Mouse (Mus musculus): Measurements from ENCODE around the gene Negr1. TPM values are rescaled to one million over a fixed set of nuclear protein-coding genes. Genes with fewer than 3 reads are reported as not detected.
A peak's percentile ranks its signal among the peaks of the same experiment; 100 is the strongest.

The Negr1 gene
- polyA plus RNA-seq, 1 experiment from 2014 or later, result 79.2 TPM

DNA sequence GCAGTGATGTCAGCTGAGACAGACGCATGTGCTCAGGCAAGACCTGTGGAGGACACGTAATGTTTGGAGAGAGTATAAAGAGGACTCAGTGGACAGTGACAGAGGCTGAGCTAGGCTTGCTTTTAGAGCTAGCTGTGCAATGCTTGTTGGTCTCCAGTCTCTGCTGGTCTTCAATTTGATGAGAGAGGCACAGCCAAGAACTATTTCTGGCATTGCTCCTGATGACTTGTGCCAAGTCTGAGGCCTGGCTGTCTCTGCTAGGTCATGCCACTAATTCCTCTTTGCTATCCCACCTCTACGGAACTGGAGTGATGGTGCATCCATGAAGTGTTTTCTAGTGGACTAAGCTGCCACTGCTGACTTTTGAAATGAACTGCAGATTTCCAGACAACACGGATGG lies 149.1 kb downstream of the Negr1 start:
- ATAC-seq, result no peak
- no peak overlapping the region for H3K4me2 ChIP-seq (ENCODE audit: low read length)
- H3K9me3 ChIP-seq (replicated peaks; ENCODE audit: control insufficient read depth, low read length, poor library complexity, severe bottlenecking), result no peaks in the 10 kb centered on the region
- H3K27me3 ChIP-seq (ENCODE audit: control insufficient read depth, insufficient read depth, low read depth, low read length), result no peaks in the 10 kb centered on the region
- no peak overlapping the region for H3K4me3 ChIP-seq (ENCODE audit: low read depth, low read length)
- WGBS, result 81% methylated on average over 4 of the region's 4 CpGs
- H3K9ac ChIP-seq (ENCODE audit: low read depth, low read length), result no peak overlapping the region
- no peaks in the 10 kb centered on the region for H3K36me3 ChIP-seq (ENCODE audit: control insufficient read depth, insufficient read depth, low read length)
- H3K27ac ChIP-seq (ENCODE audit: low read length), result no peak overlapping the region
- H3K4me1 ChIP-seq (ENCODE audit: control insufficient read depth, insufficient read depth, low read length), result no peaks in the 10 kb centered on the region

DNA sequence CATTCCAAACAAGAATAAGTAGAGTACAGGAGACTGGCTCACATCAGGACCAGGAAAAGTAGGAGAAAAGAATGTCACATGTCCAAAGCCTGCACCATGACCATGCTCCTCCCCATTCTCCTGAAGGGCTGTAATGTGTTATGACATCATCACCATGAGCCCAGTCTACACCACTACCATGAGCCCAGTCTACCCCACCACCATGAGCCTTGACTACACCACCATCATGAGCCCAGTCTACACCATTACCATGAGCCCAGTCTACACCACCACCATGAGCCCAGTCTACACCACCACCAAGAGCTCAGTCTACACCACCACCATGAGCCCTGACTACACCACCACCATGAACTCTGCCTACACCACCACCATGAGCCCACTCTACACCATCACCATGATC lies 174.7 kb downstream of the Negr1 start:
- Histone ChIP-seq H3K36me3 (ENCODE audit: control insufficient read depth, insufficient read depth, low read length) (no peaks in the 10 kb centered on the region), H3K4me1 (ENCODE audit: control insufficient read depth, insufficient read depth, low read length) (no peaks in the 10 kb centered on the region; the same call in 1 of the 2 replicates), H3K27ac (ENCODE audit: low read length) (no peak overlapping the region), H3K4me2 (ENCODE audit: low read length) (no peak overlapping the region), H3K9ac (ENCODE audit: low read depth, low read length) (no peak overlapping the region), H3K4me3 (ENCODE audit: low read depth, low read length) (no peak overlapping the region), H3K27me3 (ENCODE audit: control insufficient read depth, insufficient read depth, low read depth, low read length) (no peaks in the 10 kb centered on the region), H3K9me3 (replicated peaks; ENCODE audit: control insufficient read depth, low read length, poor library complexity, severe bottlenecking) (no peaks in the 10 kb centered on the region)
- ATAC-seq, result peak; percentile 51; the same call in 1 of the 2 replicates

DNA sequence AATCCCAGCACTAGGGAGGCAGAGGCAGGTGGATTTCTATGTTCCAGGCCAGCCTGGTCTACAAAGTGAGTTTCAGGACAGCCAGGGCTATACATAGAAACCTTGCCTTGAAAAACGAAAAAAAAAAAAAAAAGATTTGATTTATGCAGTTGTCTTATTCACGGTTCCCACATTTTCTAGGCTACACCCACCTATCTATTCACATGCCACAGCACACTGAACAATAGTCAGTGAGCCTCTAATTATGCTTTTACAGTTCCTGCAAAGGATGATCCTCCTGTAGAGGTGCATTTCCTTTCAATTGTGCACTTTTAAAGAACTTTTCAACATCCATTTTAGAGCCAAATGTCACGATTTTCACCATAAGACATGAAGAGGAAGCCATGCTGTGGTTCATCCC lies 177.9 kb downstream of the Negr1 start:
- no peak overlapping the region for H3K9ac ChIP-seq (ENCODE audit: low read depth, low read length)
- no peaks in the 10 kb centered on the region; the same call in 1 of the 2 replicates for H3K4me1 ChIP-seq (ENCODE audit: control insufficient read depth, insufficient read depth, low read length)
- no peak overlapping the region for H3K4me2 ChIP-seq (ENCODE audit: low read length)
- WGBS, result 80% methylated on average over 3 of the region's 3 CpGs
- H3K9me3 ChIP-seq (replicated peaks; ENCODE audit: control insufficient read depth, low read length, poor library complexity, severe bottlenecking), result no peaks in the 10 kb centered on the region
- no peak overlapping the region for H3K4me3 ChIP-seq (ENCODE audit: low read depth, low read length)
- H3K27me3 ChIP-seq (ENCODE audit: control insufficient read depth, insufficient read depth, low read depth, low read length), result no peaks in the 10 kb centered on the region
- no peaks in the 10 kb centered on the region for H3K36me3 ChIP-seq (ENCODE audit: control insufficient read depth, insufficient read depth, low read length)
- ATAC-seq, result no peak
- H3K27ac ChIP-seq (ENCODE audit: low read length), result no peak overlapping the region

DNA sequence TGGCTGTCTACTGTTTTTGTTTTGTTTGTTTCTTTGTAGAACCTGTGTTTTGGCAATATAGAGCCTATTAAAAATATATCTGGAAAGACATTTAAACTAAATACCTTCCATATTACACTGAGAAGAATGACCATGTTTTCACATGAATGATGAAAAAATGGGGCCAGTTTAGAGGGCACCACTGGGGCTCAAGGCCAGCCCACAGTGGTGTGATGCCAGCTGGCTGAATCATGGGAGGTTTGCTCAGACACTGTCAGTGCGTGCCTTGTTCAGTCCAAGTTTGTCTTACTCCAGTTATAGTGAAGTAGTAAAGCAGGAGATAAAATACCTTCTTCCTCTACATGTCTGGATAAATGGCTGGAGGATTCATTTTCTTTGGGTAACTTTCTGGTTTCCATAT lies 181.7 kb downstream of the Negr1 start:
- H3K36me3 ChIP-seq (ENCODE audit: control insufficient read depth, insufficient read depth, low read length), result no peaks in the 10 kb centered on the region
- H3K27ac ChIP-seq (ENCODE audit: low read length), result no peak overlapping the region
- H3K4me1 ChIP-seq (ENCODE audit: control insufficient read depth, insufficient read depth, low read length), result no peaks in the 10 kb centered on the region; the same call in 1 of the 2 replicates
- H3K9ac ChIP-seq (ENCODE audit: low read depth, low read length), result no peak overlapping the region
- H3K4me3 ChIP-seq (ENCODE audit: low read depth, low read length), result no peak overlapping the region
- no peak overlapping the region for H3K4me2 ChIP-seq (ENCODE audit: low read length)
- H3K9me3 ChIP-seq (replicated peaks; ENCODE audit: control insufficient read depth, low read length, poor library complexity, severe bottlenecking), result no peaks in the 10 kb centered on the region
- no peaks in the 10 kb centered on the region for H3K27me3 ChIP-seq (ENCODE audit: control insufficient read depth, insufficient read depth, low read depth, low read length)
- ATAC-seq, result no peak
- 94% methylated on average over 1 of the region's 1 CpGs for WGBS

DNA sequence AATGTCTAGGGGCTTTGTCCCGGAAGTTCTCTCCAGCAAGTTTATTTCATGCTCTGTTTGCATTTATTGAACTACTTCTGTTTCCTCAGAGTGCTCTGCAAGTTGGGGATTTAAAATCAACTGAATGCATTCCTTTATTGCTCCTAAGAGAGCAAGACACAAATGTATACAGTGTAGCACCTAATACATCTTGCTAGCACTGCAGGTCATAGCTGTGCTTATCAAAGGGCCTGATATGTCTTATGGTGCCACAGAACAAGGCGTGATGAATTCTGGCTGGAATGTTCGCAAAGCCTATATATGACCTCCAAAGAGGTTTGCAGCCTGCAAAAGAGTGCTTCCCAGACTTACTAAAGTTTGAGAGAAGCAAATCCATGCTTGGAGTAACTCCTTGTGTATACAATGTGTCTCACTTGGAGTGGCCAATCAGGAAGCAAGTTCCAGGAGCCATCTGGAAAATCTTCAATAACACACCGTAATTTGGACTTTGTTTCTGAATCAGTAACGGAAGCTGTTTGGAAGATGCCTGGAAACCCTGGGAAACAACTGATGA lies 183.7 kb downstream of the Negr1 start:
- Histone ChIP-seq H3K4me3 (ENCODE audit: low read depth, low read length) (no peak overlapping the region), H3K36me3 (ENCODE audit: control insufficient read depth, insufficient read depth, low read length) (no peaks in the 10 kb centered on the region), H3K9me3 (replicated peaks; ENCODE audit: control insufficient read depth, low read length, poor library complexity, severe bottlenecking) (no peaks in the 10 kb centered on the region), H3K9ac (ENCODE audit: low read depth, low read length) (no peak overlapping the region), H3K4me2 (ENCODE audit: low read length) (no peak overlapping the region), H3K4me1 (ENCODE audit: control insufficient read depth, insufficient read depth, low read length) (no peaks in the 10 kb centered on the region), H3K27ac (ENCODE audit: low read length) (no peak overlapping the region), H3K27me3 (ENCODE audit: control insufficient read depth, insufficient read depth, low read depth, low read length) (no peaks in the 10 kb centered on the region)
- WGBS, result 88% methylated on average over 5 of the region's 5 CpGs
- no peak for ATAC-seq

DNA sequence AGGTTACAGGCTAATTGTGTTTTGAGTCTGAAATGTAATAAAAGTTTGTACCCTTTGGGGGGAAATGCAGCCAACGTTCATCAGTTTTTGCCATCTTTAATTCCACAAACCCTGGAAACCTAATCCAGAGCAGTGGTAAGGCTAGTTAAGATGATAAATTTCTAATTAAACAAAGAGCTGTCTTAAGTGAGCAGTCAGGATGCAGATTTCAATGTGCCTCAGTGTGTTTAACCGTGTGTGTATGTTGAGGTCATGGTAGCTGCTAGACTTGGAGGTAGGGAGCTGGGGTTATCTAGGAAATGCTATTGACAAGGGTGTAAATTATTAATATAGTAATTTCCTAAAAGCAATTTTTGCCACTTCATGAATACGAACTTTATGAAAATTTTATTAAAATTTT lies 185.9 kb downstream of the Negr1 start:
- WGBS, result 89% methylated on average over 3 of the region's 3 CpGs
- no peak for ATAC-seq
- no peaks in the 10 kb centered on the region for H3K4me1 ChIP-seq (ENCODE audit: control insufficient read depth, insufficient read depth, low read length)

DNA sequence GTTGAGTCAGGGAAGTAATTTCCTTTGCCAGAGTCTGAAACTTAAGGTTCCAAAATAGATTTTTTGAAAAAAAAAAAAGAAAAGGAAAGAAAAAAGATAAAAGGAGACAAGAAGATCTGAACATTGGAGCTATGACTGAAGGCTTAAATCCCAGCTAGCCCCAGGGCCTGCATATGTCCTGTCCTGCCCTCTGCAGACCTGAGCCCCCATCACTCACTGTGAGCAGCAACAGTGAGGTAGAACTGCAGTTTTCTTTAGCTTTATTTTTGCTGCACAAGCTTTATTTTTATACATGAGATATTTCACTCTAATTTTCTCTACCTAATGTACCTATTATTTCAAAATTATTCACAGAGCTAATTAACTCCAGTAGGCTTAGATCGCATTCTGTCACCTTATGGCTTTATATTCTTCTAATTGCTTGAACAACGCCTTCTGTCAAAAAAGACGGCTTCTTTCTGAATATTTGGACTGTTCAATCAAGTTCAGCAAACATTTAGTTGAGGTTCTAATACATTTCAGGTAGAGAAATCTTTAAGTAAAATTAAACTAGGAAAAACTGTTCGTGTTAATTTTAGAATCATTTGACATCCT lies 192.3 kb downstream of the Negr1 start:
- ATAC-seq, result no peak

More for the DNA sequence above, 185.9 kb downstream of the Negr1 start:
- Histone ChIP-seq H3K4me3 (ENCODE audit: low read depth, low read length) (no peak overlapping the region), H3K36me3 (ENCODE audit: control insufficient read depth, insufficient read depth, low read length) (no peaks in the 10 kb centered on the region), H3K9me3 (replicated peaks; ENCODE audit: control insufficient read depth, low read length, poor library complexity, severe bottlenecking) (no peaks in the 10 kb centered on the region), H3K9ac (ENCODE audit: low read depth, low read length) (no peak overlapping the region), H3K27ac (ENCODE audit: low read length) (no peak overlapping the region), H3K4me2 (ENCODE audit: low read length) (no peak overlapping the region), H3K27me3 (ENCODE audit: control insufficient read depth, insufficient read depth, low read depth, low read length) (no peaks in the 10 kb centered on the region)

DNA sequence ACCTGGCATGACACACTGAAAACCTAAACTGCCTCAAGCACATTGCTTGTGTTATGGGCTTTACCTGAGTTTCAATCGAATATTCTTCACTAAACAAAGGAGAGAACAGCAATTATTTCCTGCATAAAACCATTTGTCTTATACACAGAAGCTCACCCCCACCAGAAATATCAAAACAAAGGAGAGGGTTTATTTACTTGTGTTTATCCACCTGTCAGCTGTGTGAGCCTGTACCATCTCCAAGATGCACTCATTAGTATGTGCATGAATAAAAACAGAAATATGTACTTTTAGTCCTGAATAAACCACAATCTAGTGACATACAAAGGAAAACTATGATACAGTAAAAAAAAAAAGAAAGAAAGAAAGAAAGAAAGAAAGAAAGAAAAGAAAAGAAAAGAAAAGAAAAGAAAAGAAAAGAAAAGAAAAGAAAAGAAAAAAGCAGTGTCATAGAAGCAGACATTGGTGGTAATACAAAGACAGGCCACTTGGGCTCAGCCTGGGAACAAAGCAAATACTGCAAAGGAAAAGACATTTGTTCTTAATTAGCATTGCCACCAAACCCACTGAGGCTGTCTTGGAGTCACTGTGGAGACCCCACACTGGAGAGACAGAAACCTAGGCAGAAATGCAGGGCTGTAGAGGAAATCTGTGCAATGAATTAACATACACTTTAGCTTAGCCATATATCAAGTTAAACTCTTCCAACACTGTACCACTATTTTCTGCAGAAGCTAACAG lies 193.4 kb downstream of the Negr1 start:
- H3K9ac ChIP-seq (ENCODE audit: low read depth, low read length), result no peak overlapping the region
- H3K27me3 ChIP-seq (ENCODE audit: control insufficient read depth, insufficient read depth, low read depth, low read length), result no peaks in the 10 kb centered on the region
- H3K36me3 ChIP-seq (ENCODE audit: control insufficient read depth, insufficient read depth, low read length), result no peaks in the 10 kb centered on the region
- WGBS, result 64% methylated on average over 1 of the region's 1 CpGs
- ATAC-seq, result no peak
- peaks cover 4% of the 10 kb centered on the region; the same call in 1 of the 2 replicates for H3K4me1 ChIP-seq (ENCODE audit: control insufficient read depth, insufficient read depth, low read length)
- H3K4me3 ChIP-seq (ENCODE audit: low read depth, low read length), result no peak overlapping the region
- no peaks in the 10 kb centered on the region for H3K9me3 ChIP-seq (replicated peaks; ENCODE audit: control insufficient read depth, low read length, poor library complexity, severe bottlenecking)
- H3K27ac ChIP-seq (ENCODE audit: low read length), result no peak overlapping the region
- no peak overlapping the region for H3K4me2 ChIP-seq (ENCODE audit: low read length)

More for the DNA sequence above, 192.3 kb downstream of the Negr1 start:
- Histone ChIP-seq H3K4me3 (ENCODE audit: low read depth, low read length) (no peak overlapping the region), H3K4me2 (ENCODE audit: low read length) (no peak overlapping the region), H3K4me1 (ENCODE audit: control insufficient read depth, insufficient read depth, low read length) (peaks cover 4% of the 10 kb centered on the region; the same call in 1 of the 2 replicates), H3K27me3 (ENCODE audit: control insufficient read depth, insufficient read depth, low read depth, low read length) (no peaks in the 10 kb centered on the region), H3K9ac (ENCODE audit: low read depth, low read length) (no peak overlapping the region), H3K27ac (ENCODE audit: low read length) (no peak overlapping the region), H3K36me3 (ENCODE audit: control insufficient read depth, insufficient read depth, low read length) (no peaks in the 10 kb centered on the region), H3K9me3 (replicated peaks; ENCODE audit: control insufficient read depth, low read length, poor library complexity, severe bottlenecking) (no peaks in the 10 kb centered on the region)
- WGBS, result 62% methylated on average over 4 of the region's 4 CpGs

DNA sequence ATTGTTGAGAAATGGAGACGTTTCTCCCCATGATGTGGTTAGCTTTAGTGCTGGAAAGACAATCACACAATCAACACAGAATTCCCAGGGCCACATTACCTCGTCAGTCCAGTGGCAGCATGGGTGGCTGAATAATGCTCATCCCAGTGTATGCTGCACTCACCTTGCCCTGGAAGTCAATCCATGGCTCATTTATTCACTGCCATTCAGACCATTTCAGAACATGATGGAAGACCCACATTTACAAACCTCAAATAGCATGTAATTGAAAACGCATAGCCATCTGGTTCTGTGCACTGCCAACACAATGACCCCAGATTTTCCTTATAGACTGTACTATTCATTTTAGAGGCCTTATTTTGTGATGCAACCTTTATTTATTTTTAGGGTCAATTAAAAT lies 203.4 kb downstream of the Negr1 start:
- Histone ChIP-seq H3K4me2 (ENCODE audit: low read length) (no peak overlapping the region), H3K9ac (ENCODE audit: low read depth, low read length) (no peak overlapping the region), H3K4me3 (ENCODE audit: low read depth, low read length) (no peak overlapping the region), H3K36me3 (ENCODE audit: control insufficient read depth, insufficient read depth, low read length) (no peaks in the 10 kb centered on the region), H3K27me3 (ENCODE audit: control insufficient read depth, insufficient read depth, low read depth, low read length) (no peaks in the 10 kb centered on the region), H3K27ac (ENCODE audit: low read length) (no peak overlapping the region), H3K4me1 (ENCODE audit: control insufficient read depth, insufficient read depth, low read length) (peaks cover 6% of the 10 kb centered on the region), H3K9me3 (replicated peaks; ENCODE audit: control insufficient read depth, low read length, poor library complexity, severe bottlenecking) (no peaks in the 10 kb centered on the region)
- ATAC-seq, result no peak
- WGBS, result 73% methylated on average over 3 of the region's 3 CpGs
